Mouse (Mus musculus) embryo, embryonic 11 days (tissue): ENCODE data around the gene Entpd2.

ENCODE experiments used
- DNase-seq: peaks from one replicate; pipeline ENCODE4 v3.0.0-alpha.2; 2015

The Entpd2 gene

DNA sequence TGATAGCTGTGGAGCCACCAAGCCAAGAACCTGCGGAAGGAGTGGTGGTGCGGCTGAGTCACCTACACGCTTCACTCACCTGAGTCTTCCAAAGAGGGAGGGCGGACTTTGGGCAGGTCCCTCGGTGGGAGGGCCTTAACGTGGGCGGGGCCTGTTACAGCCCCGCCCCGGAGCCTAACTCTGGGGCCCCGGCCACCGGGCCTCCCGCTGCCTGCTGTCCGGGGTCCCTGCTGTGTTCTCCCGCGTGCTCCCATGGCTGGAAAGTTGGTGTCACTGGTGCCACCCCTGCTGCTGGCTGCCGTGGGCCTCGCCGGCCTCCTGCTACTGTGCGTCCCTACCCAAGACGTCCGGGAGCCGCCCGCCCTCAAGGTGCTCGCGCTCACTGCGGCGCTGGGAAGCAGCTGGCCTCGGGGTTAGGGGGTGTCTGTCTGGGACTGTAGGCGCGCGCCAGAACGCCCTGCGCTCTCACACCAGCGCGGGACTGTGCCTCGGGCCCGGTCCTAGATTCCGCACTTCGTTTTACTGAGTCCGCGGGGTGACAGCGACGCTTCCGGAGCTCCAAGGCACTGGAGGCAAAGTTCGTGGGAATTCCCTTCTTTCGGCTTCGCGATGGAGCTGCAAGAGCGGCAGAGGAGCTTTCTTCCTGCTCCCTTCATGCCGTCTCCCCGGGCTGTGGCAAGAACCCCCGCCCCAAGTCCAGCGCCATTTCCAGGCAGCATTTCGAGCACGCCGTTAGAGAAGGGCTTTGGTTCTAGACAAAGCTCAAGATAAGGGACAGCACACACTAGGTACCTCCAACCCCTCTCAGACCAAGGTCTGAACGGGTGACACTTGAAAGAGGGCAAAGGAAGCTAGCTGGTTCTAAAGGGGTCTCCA, at the start of gene Entpd2:
Gene Entpd2, plus strand, starts transcription at position 154 of the 876 bp plus-strand sequence.
- DNase-seq = peak; percentile 61

GRCm38 (mm10) chr2:25348162-25348561, 47.5 kb upstream of the Entpd2 start:
- DNase-seq = no peak

DNA sequence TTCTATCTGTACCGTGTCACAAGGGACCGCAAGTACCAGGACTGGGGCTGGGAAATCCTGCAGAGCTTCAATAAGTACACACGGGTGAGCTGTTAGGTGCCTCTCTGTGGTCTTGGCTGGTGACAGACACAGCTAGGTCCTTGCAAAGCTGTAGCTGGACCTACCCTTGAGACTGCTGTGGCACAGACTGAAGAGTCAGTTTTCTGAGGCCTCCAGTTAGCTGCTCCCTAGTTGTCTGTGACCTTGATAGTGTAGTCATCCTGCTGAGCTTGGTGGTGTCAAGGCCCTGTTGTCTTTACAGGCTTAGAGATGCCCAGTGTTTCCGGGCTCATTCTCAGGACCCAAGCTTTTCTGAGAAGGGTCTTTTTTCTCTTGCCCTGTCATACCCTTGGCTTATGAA, 46.2 kb upstream of the Entpd2 start:
- no peak for DNase-seq

DNA sequence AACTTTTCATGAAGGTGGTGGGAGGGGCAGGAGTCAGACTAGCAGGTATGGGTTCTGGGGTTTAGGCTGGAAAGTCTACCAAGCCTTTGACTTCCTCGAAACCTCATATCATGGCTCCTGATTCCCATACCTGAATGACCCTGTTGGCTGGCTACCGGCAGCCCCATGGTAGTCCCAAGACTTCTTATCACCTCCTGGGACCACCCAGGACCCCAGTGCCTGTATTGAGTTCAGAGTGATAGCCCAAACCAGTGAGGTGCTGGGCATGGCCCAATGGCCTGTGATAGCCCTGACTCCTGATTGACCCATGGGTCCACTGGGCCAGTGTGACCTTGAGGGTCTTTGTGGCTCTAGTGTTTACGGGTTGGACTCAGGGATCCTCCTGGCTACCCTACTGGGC, 45.0 kb upstream of the Entpd2 start:
- DNase-seq = no peak

DNA sequence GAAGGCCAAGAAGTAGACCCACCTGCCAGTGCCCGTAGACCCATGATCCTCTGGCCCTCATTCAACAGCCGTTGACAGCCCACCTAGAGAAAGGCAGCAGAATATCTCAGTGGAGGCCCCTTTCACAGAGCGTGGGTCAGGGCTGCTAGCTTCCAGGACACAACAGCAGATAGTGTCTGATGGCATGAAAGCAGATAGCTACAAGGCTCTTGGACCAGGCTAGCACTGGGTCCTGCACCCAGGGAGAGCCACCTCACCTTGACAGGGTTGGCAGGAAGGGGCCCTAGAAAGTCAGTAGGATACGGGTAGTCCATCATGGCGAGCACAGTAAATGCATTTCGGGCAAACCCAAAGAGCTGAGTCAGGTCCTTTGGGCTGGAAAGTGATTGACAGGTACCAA, 41.5 kb upstream of the Entpd2 start:
- DNase-seq = no peak

DNA sequence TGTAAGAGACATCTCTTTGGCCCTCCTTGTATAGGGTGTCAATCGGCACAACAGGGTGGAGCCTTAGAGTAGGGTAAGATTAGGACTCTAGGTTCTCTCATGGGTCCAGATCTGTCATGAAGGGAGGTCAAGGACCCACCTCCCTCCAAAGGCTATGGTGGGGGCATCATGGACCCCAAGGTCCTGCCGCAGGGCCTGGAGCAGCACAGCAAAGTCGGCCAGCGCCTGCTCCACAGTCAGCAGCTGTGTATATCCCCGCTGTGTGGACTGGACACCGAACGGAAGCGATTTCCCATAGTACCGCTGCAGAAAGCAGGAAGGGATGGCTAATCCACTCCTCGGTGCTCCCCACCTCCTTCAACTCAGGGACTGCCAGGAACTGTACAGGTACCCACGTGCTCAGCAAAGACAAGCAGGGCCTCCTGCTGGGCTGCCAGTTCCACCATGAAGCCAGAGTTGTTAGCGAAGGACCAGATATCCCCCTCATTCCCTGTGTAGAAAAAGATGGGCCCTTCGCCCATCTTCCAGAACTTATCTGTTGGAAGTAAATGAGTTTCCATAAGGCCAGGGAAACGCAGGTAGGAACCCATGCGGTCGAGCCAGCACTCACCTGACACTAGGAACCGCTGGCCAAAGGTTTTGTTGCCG, 40.1 kb upstream of the Entpd2 start:
- DNase-seq = no peak

- DNase-seq = peak; percentile 92
These were observed 39.2 kb upstream of the Entpd2 start, which contains the start of gene Dpp7 for GRCm38 (mm10) chr2:25356208-25357079. Gene Dpp7 (minus strand): TSS chr2:25356359.

GRCm38 (mm10) chr2:25359848-25360247, 35.8 kb upstream of the Entpd2 start:
- no peak for DNase-seq

- no peak for DNase-seq
These were observed 32.0 kb upstream of the Entpd2 start for GRCm38 (mm10) chr2:25363478-25364178.

DNA sequence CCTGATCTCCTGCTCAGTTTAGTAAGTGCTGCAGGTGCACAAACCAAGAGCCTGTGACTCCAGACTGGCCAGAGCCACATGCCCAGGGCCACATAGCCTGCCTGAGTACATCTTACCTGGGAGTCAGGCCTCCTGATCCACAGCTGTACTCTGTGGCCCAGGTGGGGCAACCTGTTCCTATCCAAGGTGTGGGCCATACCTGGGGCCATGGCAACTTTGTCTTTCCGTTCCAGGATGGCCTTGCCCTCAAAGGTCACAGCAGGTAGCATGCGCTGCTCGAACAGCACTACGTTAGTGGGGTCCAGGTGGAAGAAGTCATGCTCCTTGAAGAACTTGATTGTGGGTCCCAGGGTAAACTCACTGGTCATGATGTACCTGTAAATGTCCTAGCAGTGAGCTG, 31.4 kb upstream of the Entpd2 start:
- DNase-seq = no peak

GRCm38 (mm10) chr2:25364761-25365090, 30.9 kb upstream of the Entpd2 start:
- no peak for DNase-seq

DNA sequence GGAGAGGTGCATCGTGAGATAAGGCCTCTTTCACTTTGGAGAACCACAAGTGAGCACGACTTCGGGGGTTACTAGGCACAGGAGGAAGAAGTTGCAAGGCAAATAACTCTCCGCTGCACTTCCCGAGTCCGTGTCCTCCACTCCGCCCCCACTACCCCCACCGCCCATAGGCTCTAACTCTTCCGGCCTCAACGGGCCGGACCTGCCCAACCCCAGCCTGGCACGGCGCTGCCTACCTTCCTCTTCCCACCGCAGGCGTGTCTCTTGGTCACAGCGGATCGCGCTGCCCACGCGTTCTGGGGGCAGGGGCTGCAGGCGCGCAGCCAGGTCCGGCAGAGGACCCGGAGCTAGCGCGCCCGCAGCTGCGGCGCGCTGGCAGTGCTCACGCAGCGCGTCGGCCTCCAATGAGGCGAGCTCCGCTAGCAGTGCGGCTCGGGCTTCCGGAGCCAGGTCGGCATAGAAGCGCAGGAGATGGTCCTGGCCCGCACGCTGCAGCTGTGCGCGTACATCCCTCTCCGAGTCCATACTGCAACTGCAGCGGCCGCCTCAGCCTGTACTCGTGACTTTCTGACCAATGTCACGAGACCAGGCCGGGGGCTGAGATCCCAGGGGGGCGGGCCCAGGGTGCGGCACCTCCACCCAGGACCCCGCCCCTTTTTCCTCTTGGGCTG, 30.4 kb upstream of the Entpd2 start, which contains the start of gene Uap1l1:
Gene Uap1l1, minus strand, starts transcription at position 592 of the 671 bp plus-strand sequence.
- peak; percentile 82 for DNase-seq

DNA sequence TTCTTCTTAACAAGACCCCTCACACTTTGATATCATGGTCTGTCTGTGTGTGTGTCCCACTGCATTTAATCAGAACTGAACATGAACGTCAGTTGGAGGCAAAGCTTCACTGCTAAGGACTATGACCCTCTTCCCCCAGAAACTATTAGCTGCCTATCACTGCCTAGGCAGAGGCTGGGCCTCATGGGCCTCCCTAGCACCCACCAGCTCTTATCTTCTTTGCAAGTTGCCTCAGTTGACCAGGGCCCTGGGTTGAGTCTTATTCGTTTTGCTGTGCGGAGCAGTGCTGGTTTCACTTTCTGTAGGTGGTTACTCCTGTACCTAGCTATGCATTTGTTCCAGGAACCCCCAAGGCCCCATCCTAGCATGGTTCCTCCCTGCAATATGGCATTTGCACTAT, 25.7 kb upstream of the Entpd2 start:
- no peak for DNase-seq

DNA sequence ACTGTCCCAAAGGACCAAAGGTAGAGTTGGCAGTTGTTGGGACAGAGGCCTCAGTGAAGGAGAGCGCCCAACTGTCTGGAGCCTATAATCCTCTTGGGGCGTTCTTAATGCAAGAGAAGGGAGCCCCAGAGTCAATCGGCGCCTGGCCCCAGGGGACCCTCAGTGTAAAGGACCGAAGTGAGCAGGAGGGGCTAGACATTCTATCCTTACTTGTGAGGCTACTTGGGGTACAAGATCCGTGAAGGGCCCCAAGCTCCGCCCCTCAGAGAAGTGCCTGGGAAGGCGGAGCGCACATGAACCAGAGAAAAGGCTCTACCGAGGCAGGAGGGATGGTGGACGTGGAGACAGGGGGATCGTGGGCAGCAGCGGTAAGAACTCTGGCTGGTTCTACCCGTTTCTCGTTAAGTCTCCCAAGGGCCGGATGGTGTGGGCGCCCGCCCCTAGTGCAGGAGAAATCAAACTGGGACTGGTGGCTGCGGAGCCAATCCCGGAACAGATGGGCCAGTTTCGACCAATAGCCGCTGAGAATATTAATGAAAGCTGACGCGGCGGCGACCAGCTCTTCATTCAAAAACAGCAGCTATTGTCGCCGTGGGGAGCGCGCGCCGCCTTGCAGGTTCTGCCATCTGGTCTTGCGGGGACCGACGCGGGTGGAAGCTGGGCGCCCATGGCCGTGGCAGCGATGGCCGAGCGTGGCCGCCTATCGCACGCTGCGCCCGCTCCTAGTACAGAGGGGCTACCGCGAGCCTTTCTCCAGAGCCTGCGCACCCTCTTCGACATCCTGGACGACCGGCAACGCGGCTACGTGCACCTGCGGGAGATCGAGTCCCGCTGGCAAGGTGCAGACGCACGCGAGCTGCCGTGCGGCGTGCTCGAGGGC, 23.7 kb upstream of the Entpd2 start, which contains the start of gene Sapcd2:
Gene Sapcd2, plus strand, starts transcription at position 558 of the 880 bp plus-strand sequence.
- DNase-seq = peak; percentile 94

GRCm38 (mm10) chr2:25372644-25373391, 22.9 kb upstream of the Entpd2 start:
- DNase-seq = no peak

DNA sequence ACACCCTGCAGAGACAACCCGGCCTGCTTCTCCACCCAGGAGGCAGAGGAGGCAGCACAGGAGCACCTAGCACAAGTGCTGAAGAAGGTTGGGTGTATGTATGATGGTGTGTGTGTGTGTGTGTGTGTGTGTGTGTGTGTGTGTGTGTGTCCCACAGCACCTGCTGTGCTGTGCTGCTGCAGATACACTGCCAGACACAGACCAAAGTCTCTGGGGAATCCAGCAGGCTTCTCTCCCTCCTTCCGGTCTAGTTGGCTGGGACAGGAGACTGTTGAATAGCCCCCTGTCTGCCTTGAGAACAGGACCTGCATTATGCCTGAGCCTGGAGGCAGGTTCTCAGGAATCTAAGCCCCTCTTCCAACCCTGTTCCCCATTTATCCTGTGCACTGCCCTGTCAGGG, 22.2 kb upstream of the Entpd2 start:
- DNase-seq = peak; percentile 19

DNA sequence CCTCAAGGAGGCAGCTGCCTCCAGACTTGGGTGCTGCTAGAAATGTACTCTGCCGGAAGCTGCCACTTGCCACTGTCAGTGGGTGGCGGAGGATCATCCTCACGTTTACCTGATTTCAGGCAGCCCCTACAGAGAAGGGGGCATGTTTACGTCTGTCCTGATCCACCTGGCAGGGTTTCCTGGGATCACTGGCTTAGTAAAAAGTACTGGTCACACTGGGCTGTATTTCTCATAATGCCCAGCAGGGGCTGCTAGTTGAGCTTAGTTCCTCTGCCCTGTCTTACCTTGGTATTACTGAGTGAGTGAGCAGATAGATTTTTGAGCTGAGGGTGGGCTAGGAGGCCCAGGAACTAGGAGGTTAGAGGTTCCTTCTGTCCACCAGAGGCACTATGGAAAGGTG, 19.1 kb upstream of the Entpd2 start:
- DNase-seq = peak; percentile 62

- DNase-seq = no peak
These were observed 11.2 kb upstream of the Entpd2 start for GRCm38 (mm10) chr2:25384492-25384891.

- no peak for DNase-seq
These were observed 4.4 kb upstream of the Entpd2 start for GRCm38 (mm10) chr2:25391266-25391665.
